Mouse (Mus musculus): ENCODE results near the gene Cacna1d. TPM values are rescaled to one million over a fixed set of nuclear protein-coding genes. Genes with fewer than 3 reads are reported as not detected.

Cacna1d gene
- total and polyA plus RNA-seq, 2 experiments from 2014 or later = 6.1 to 27.6 TPM

DNA sequence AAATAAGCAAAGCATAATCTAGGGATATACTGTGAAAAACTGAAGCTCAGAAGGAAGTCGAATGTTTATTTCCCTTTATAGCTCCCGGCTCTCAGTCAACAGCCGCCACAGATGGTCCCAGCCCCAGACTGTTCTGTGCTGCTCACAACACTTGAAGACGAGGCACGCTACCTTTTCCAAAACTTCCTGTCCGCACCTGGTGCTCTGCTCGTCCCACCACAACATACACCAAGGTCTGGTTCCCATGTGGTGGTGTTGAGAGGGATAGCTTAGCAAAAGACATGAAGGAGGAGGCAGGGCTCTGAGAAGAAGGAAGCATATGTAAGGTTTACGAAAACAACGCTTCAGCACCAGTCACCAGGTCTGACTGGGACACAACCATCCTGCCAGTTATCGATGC, 207.2 kb downstream of the Cacna1d start:
- Histone ChIP-seq H3K4me2 (ENCODE audit: low read depth, low read length) (no peak overlapping the region), H3K4me3 (ENCODE audit: low read length) (no peak overlapping the region), H3K4me1 (ENCODE audit: insufficient read depth, low read length) (no peaks in the 10 kb centered on the region), H3K36me3 (ENCODE audit: insufficient read depth, low read length) (no peaks in the 10 kb centered on the region), H3K27ac (no peak overlapping the region), H3K27me3 (ENCODE audit: insufficient read depth, low read length) (no peaks in the 10 kb centered on the region), H3K9ac (replicated peaks; ENCODE audit: low read length) (no peak overlapping the region), H3K9me3 (ENCODE audit: low read length) (no peaks in the 10 kb centered on the region)
- TF ChIP-seq CTCF (IDR thresholded peaks at IDR 0.05; ENCODE audit: low read depth) = no peak
- whole genome bisulfite sequencing = 80% methylated on average over 10 of the region's 10 CpGs
- ATAC-seq (no peak), DNase-seq (ENCODE audit: low spot score) (no peak)

DNA sequence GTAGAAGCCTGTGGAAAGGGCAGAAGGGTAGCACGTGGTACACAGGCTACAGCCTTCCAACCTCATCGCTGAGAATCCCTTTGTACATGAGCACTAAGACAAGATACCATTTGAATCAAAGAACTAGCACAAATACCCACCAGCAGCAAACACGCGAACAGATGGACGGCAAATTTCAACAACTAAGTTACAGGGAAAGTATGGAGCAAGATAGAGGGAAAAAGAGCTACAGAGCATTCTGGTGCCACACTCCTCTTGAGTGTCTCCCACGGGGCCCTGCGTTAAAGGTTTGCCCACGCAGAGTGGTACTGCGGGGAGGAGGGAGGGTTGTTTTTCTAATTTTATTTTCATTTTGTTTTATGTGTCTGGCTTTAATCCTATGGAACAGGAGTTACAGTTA, 215.7 kb downstream of the Cacna1d start:
- no peak overlapping the region for H3K27ac ChIP-seq
- DNase-seq (ENCODE audit: low spot score) = no peak
- H3K4me2 ChIP-seq (ENCODE audit: low read depth, low read length) = no peak overlapping the region
- WGBS = 79% methylated on average over 9 of the region's 9 CpGs
- no peaks in the 10 kb centered on the region for H3K36me3 ChIP-seq (ENCODE audit: insufficient read depth, low read length)
- no peak overlapping the region for H3K4me3 ChIP-seq (ENCODE audit: low read length)
- no peak for ATAC-seq
- no peaks in the 10 kb centered on the region for H3K9me3 ChIP-seq (ENCODE audit: low read length)
- H3K27me3 ChIP-seq (ENCODE audit: insufficient read depth, low read length) = no peaks in the 10 kb centered on the region
- no peaks in the 10 kb centered on the region; the same call in 1 of the 2 replicates for H3K4me1 ChIP-seq (ENCODE audit: insufficient read depth, low read length)
- TF ChIP-seq CTCF (IDR thresholded peaks at IDR 0.05; ENCODE audit: low read depth) = no peak
- no peak overlapping the region for H3K9ac ChIP-seq (replicated peaks; ENCODE audit: low read length)

DNA sequence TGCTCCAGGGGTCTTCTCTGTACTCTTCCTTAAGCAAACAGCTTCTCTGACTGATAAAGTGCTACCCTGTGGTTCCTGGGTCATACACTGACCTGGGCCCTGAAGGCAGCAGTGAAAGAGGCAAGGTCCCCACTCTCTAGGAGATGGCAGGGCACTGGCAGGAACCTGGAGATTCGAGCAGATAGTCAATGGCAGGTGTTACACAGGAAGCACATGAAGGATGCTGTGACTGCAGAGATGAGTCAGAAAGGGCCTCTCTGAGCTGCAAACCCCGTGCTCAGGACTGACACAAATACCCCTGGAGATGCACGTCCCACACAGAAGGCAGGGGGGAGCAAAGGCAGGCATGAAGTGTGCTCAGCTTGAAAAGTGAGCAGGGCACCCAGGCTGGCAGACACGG, 218.3 kb downstream of the Cacna1d start:
- no peaks in the 10 kb centered on the region for H3K27me3 ChIP-seq (ENCODE audit: insufficient read depth, low read length)
- 67% methylated on average over 4 of the region's 4 CpGs for WGBS

GRCm38 (mm10) chr14:30272523-30272922, 218.7 kb downstream of the Cacna1d start:
- DNase-seq (ENCODE audit: low spot score) (no peak), ATAC-seq (no peak)
- no peak for TF ChIP-seq CTCF (IDR thresholded peaks at IDR 0.05; ENCODE audit: low read depth)
- Histone ChIP-seq H3K4me3 (ENCODE audit: low read length) (no peak overlapping the region), H3K4me2 (ENCODE audit: low read depth, low read length) (no peak overlapping the region), H3K27ac (0 out of 2 replicates have a peak overlapping the region, but pooled peaks have one; percentile 38), H3K27me3 (ENCODE audit: insufficient read depth, low read length) (no peaks in the 10 kb centered on the region), H3K9me3 (ENCODE audit: low read length) (no peaks in the 10 kb centered on the region), H3K4me1 (ENCODE audit: insufficient read depth, low read length) (no peaks in the 10 kb centered on the region; the same call in 1 of the 2 replicates), H3K36me3 (ENCODE audit: insufficient read depth, low read length) (no peaks in the 10 kb centered on the region), H3K9ac (replicated peaks; ENCODE audit: low read length) (no peak overlapping the region)
- 77% methylated on average over 5 of the region's 5 CpGs for WGBS

More for the DNA sequence above, 218.3 kb downstream of the Cacna1d start:
- DNase-seq (ENCODE audit: low spot score) (no peak), ATAC-seq (no peak)
- Histone ChIP-seq H3K9me3 (ENCODE audit: low read length) (no peaks in the 10 kb centered on the region), H3K36me3 (ENCODE audit: insufficient read depth, low read length) (no peaks in the 10 kb centered on the region), H3K4me1 (ENCODE audit: insufficient read depth, low read length) (no peaks in the 10 kb centered on the region; the same call in 1 of the 2 replicates), H3K4me3 (ENCODE audit: low read length) (no peak overlapping the region), H3K4me2 (ENCODE audit: low read depth, low read length) (no peak overlapping the region), H3K9ac (replicated peaks; ENCODE audit: low read length) (no peak overlapping the region), H3K27ac (0 out of 2 replicates have a peak overlapping the region, but pooled peaks have one; percentile 38)
- no peak for TF ChIP-seq CTCF (IDR thresholded peaks at IDR 0.05; ENCODE audit: low read depth)

DNA sequence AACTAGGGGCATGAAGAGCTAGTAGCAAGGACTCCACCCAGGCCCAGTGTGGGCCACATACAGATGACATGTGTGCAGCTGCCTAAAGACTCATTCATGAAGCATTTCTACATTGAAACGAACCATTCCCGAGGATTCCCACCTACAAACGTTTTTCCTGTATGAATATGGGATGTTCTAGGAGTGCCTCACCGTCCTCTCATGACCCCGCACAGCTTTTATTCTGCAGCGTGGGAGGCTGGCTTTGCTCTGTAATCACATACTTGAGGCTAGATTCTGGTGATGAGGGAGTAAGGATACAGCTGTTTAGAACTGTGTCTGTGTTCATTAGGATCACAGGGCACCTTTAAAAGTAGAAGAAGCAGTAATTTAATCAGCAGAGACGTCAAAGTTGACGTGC, 219.4 kb downstream of the Cacna1d start:
- no peaks in the 10 kb centered on the region for H3K9me3 ChIP-seq (ENCODE audit: low read length)
- H3K4me1 ChIP-seq (ENCODE audit: insufficient read depth, low read length) = no peaks in the 10 kb centered on the region; the same call in 1 of the 2 replicates
- H3K4me2 ChIP-seq (ENCODE audit: low read depth, low read length) = no peak overlapping the region
- H3K36me3 ChIP-seq (ENCODE audit: insufficient read depth, low read length) = no peaks in the 10 kb centered on the region
- H3K9ac ChIP-seq (replicated peaks; ENCODE audit: low read length) = no peak overlapping the region
- no peak for DNase-seq (ENCODE audit: low spot score)
- no peaks in the 10 kb centered on the region for H3K27me3 ChIP-seq (ENCODE audit: insufficient read depth, low read length)
- no peak for ATAC-seq
- TF ChIP-seq CTCF (IDR thresholded peaks at IDR 0.05; ENCODE audit: low read depth) = no peak
- H3K27ac ChIP-seq = no peak overlapping the region
- H3K4me3 ChIP-seq (ENCODE audit: low read length) = no peak overlapping the region
- WGBS = 83% methylated on average over 8 of the region's 8 CpGs

DNA sequence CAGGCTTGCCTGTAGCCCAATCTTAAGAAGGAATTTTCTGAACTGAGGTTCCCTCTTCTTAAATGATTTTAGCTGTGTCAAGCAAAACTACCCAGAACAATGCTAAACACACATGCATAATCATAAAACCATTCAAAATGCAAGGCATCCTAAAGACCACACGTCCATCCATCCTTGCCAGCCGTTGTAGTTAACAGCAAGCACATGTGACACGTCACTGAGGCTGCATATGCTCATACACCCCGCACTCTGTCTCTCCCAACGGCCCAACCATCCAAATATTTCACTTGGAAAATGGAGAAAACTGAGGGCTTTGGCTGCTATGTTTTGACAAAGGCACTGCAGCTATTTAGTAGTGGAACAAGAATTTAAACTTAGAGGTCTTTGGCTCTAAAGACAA, 220.9 kb downstream of the Cacna1d start:
- H3K27ac ChIP-seq = no peak overlapping the region
- H3K36me3 ChIP-seq (ENCODE audit: insufficient read depth, low read length) = no peaks in the 10 kb centered on the region
- no peaks in the 10 kb centered on the region for H3K9me3 ChIP-seq (ENCODE audit: low read length)
- no peaks in the 10 kb centered on the region for H3K27me3 ChIP-seq (ENCODE audit: insufficient read depth, low read length)
- H3K9ac ChIP-seq (replicated peaks; ENCODE audit: low read length) = no peak overlapping the region
- no peak overlapping the region for H3K4me3 ChIP-seq (ENCODE audit: low read length)
- WGBS = 77% methylated on average over 5 of the region's 5 CpGs
- DNase-seq (ENCODE audit: low spot score) (no peak), ATAC-seq (no peak)
- H3K4me2 ChIP-seq (ENCODE audit: low read depth, low read length) = no peak overlapping the region
- no peak for TF ChIP-seq CTCF (IDR thresholded peaks at IDR 0.05; ENCODE audit: low read depth)
- H3K4me1 ChIP-seq (ENCODE audit: insufficient read depth, low read length) = no peaks in the 10 kb centered on the region; the same call in 1 of the 2 replicates

DNA sequence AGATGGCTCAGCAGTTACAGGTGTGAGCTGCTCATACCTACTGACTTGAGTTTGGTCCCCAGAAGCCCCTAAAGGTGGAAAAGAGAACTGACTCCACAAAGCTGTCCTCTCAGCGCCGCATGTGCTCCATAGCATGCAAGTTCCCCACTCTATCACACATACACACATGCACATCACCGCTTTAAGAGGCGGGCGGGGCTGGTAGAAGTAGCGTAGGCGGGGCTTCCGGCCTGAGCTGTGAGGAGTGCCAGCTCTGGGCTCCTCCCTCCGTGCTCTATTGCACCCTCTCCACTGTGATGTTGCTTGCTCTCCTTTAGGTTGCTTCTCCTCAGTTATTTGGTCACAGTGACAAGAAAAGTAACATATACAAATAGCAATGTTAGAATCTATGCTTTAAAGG, 225.5 kb downstream of the Cacna1d start:
- DNase-seq (ENCODE audit: low spot score) (no peak), ATAC-seq (no peak)
- no peak overlapping the region for H3K9ac ChIP-seq (replicated peaks; ENCODE audit: low read length)
- H3K27me3 ChIP-seq (ENCODE audit: insufficient read depth, low read length) = no peaks in the 10 kb centered on the region
- no peak for TF ChIP-seq CTCF (IDR thresholded peaks at IDR 0.05; ENCODE audit: low read depth)
- H3K4me1 ChIP-seq (ENCODE audit: insufficient read depth, low read length) = no peaks in the 10 kb centered on the region
- WGBS = 81% methylated on average over 9 of the region's 9 CpGs
- no peaks in the 10 kb centered on the region for H3K36me3 ChIP-seq (ENCODE audit: insufficient read depth, low read length)
- H3K9me3 ChIP-seq (ENCODE audit: low read length) = no peaks in the 10 kb centered on the region
- H3K4me3 ChIP-seq (ENCODE audit: low read length) = no peak overlapping the region
- H3K4me2 ChIP-seq (ENCODE audit: low read depth, low read length) = no peak overlapping the region
- H3K27ac ChIP-seq = no peak overlapping the region

All from hindbrain, postnatal 0 days (tissue).